Mouse (Mus musculus): Measurements from ENCODE around the gene Pitpnc1.

Gene Pitpnc1

DNA sequence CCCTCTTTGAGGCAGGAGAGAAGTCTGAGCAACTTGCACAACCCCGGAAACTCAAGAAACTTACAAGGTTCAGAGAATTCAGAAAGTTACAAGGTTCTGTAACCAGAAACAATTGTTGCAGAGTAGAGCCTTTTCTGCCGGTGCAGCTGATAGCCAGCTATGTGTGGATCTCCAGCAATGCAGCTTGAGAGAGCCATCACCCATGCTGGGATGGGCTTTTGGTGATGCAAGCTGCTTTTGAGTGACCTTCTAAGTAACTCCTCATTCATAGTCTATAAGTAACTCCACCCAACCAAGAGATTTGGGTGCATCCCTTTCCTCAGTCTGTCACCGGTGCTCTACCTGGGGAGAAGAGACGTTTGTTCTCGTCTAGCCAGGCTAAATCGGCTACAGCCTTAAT lies 232.0 kb downstream of the Pitpnc1 start:
- DNase-seq (ENCODE audit: low spot score in 2 of 2), result no peak

DNA sequence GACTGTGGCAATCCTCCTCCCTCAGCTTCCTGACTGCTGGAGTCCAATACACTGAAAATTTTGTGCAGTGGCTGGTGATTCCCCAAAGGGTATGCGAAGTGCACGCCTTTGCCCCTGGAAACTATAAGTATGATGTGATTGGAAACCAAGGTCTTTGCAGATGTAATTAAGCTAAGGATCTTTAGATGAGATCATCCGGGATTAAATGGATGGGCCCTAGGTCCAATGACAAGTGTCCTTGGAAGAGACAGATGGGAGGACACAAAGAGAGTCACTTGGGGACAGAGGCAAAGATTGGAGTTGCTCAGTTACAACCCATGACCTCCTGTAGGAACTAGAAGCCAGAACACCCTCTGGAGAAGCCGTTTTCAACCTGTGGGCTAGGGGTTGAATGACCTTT lies 233.0 kb downstream of the Pitpnc1 start:
- no peak for DNase-seq (ENCODE audit: low spot score in 2 of 2)

DNA sequence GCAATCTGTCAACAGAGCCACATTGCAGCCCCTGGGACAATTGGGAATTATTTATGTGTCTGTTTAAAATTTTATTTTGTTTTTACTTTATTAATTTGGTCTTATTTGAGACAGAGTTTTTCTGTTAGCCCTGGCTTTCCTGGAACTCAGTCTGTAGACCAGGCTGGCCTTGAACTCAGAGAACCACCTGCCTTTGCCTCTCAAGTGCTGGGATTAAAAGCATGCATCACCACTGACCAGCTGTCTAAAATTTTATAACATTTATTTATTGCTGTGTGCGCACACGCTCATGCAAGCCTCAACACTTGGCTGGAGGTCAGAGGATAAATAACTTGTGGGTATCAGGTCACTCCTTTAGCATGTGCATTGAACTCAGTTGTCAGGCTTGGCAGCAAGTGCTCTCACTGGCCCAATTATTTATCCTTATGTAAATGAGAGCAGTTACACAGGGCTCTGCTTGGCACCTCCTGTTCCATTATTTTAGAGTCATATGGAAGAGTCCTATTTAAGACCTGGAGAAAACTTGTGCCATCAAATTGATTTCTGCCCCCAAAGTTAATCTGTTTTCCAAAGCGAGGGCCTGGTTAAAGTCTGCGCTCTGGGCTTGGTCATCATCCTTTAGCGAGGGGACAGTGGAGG lies 237.1 kb downstream of the Pitpnc1 start:
- DNase-seq (ENCODE audit: low spot score in 2 of 2), result no peak

DNA sequence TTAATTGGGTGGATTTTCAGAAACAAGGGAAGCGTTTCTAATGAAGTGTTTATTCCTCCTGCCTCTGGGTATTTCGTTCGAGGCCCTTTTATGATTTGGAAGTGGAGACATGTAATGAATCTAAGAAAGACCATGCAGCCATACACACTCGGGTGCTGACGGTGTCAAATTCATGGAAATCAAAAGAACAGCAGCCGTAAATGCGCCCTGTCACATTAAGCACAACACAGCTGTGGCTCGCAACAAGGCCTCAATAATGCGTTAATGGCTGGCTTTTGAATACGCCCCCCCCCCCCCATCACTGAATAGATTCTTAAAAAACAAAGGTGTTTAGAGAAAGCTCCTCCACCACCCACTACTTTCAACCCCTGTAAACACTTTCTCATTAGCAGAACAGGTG lies 240.4 kb downstream of the Pitpnc1 start:
- no peak for DNase-seq (ENCODE audit: low spot score in 2 of 2)

GRCm38 (mm10) chr11:107226431-107226830 lies 244.1 kb downstream of the Pitpnc1 start:
- DNase-seq (ENCODE audit: low spot score in 2 of 2), result no peak

- no peak for DNase-seq (ENCODE audit: low spot score in 2 of 2)
Observed at GRCm38 (mm10) chr11:107226013-107226412, 244.5 kb downstream of the Pitpnc1 start.

- DNase-seq (ENCODE audit: low spot score in 2 of 2), result no peak
Observed at GRCm38 (mm10) chr11:107225301-107225700, 245.2 kb downstream of the Pitpnc1 start.

DNA sequence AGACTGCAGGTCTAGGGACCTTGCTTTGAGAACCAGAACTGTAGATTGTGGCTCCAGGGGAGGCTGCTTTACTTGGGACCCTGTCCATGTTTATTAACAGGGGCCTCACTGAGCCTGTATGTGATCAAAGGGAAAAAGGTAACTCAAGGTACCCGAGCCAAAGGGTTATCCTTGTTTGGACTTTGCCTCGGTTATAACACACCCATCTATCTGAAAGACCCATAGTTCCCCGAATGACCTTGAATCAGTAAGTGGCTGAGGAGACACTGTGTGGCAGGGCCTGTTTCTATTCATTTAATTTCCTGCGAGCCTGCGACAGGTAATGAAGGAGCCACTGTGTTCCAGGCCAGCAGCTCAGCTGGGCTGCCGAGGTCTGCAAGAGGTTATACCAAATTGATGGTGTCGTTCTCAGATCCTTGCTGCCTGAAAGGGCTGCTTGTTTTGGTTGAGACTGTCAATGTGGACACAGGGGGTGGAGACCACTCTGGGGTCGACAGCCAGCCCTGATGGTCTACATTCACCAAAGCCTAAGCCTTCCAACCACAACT lies 246.8 kb downstream of the Pitpnc1 start:
- DNase-seq (ENCODE audit: low spot score in 2 of 2), result no peak

DNA sequence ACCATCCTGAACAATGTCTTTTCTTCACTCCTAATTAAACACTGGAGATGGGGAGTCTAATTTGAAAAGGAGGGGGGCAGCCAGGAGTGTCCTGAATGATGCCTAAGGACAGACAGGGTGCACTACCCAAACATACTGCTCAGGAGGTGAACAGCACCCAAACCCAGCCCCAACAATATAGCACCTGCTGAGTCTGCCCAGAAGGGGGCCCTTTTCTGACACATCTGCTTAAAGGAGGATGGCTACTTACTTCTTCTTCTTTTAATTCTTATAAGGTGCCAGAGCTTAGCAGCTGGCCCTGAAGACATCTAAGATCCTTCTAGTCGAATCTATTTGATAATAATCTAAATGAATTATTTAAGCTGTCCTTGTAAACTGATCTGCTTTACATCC lies 247.3 kb downstream of the Pitpnc1 start:
- DNase-seq (ENCODE audit: low spot score in 2 of 2), result peak in 1 of 2 experiments; percentile 6

DNA sequence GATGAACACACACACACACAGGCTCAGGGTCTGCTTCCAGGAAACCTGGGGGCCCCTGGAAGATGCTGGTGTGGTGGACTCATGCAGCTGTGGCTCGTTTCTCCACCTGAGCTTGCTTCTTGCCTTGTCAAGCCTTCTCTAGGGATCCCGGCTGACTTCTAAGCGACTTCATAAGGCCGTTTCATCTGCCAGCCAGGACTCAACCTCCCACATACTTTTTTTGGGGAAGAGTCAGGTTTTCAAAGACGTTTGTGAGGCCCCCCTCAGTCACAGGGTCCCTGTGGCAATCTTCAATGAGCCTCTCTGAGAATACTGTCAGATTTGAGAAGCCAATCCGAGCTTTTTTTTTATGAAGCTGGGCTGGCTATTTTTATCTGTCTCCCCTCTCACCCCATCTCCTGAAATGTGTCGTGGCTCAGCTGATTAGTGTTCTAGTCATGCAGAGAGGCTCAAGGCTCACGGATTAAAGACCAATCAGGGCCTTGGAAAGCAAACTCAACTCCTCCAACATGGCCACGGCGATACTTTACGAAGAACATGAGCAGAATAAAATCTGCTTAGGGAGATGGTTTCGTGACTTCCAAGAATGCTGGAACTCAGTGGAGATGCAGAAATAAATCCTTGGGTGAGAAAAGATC lies 247.8 kb downstream of the Pitpnc1 start:
- DNase-seq (ENCODE audit: low spot score in 2 of 2), result no peak

DNA sequence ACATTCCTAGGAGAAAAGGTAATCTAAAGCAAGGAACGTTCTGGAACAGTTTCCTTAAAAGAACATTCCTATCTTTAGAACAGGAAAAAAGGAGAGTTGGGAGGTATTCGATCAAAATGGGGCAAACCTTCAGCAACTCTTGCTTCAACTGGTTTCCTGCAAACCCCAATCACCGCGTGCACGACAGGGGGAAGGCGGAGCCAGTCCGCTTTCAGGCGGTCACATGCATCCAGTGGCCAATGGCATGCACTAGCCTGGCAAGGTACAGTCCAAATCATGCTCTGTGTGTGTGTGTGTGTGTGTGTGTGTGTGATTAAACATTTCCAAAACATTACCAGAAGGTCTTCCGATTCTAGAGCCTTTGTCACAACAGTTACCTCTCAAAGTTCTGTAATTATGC lies 255.4 kb downstream of the Pitpnc1 start:
- DNase-seq (ENCODE audit: low spot score in 2 of 2), result no peak

DNA sequence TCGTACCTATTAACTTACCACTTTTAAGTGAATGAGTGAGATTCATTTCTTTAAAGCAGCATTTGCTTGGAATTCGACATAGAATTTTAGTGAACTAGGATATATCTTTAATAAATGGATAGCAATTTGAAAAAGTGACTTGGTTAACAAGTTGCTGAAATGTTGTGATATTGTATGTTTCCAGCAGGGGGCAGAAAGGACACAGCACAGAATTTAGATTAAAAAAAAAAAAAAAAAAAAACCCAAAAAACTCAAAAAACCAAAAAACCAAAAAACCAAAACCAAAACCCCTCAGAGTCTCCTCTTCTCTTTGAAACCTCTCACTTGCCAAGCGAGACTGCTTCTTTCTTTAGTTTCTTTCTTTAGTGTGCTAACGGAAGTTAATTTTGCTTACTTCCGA lies 256.8 kb downstream of the Pitpnc1 start:
- DNase-seq (ENCODE audit: low spot score in 2 of 2), result peak in 1 of 2 experiments; percentile 9

GRCm38 (mm10) chr11:107209818-107210217 lies 260.7 kb downstream of the Pitpnc1 start:
- no peak for DNase-seq (ENCODE audit: low spot score in 2 of 2)

GRCm38 (mm10) chr11:107201773-107202172 lies 268.7 kb downstream of the Pitpnc1 start:
- no peak for DNase-seq (ENCODE audit: low spot score in 2 of 2)

DNA sequence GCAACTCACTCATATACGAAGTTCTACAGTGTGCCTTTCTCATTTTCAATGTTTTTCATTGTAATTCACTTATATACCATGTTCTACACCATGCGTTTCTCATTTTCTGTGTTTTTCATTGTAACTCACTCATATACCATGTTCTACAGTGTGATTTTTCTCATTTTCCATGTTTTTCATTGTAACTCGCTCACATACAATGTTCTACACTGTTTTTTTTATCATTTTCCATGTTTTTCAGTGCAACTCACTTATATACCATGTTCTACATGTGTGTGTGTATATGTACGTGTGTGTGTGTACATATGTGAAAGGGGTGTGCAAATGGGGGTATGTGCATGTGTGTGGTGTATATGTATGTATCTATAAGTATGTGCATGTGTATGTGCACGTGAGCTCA lies 271.2 kb downstream of the Pitpnc1 start:
- DNase-seq (ENCODE audit: low spot score in 2 of 2), result no peak

- no peak for DNase-seq (ENCODE audit: low spot score in 2 of 2)
Observed at GRCm38 (mm10) chr11:107195334-107195733, 275.2 kb downstream of the Pitpnc1 start.

GRCm38 (mm10) chr11:107190376-107190775 lies 280.1 kb downstream of the Pitpnc1 start:
- peak in 1 of 2 experiments; percentile 27 for DNase-seq (ENCODE audit: low spot score in 2 of 2)

- peak; percentile 99 for DNase-seq (ENCODE audit: low spot score in 2 of 2)
Observed at GRCm38 (mm10) chr11:107188565-107189552, 281.6 kb downstream of the Pitpnc1 start, which contains the start of gene Nol11. Gene Nol11 (minus strand): TSS chr11:107189381.

DNA sequence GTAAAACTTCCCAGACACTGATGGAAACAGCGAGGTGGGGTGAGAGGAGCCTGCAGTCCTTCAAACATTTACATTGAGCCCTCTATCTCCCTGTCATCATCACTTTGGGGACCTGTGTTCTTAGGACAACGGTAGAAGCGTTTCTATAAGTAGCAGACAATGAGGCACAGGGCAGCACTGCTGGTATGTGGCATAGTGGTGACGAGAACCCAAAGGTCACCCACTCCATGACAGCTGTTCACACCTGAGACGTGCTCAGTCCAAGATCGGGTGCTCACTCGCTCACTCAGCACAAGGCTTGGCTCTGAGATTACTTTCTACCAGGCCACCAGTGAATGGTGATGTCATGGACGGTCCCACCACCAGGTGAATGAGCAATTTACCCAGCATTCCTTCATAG lies 286.7 kb downstream of the Pitpnc1 start:
- DNase-seq (ENCODE audit: low spot score in 2 of 2), result no peak

DNA sequence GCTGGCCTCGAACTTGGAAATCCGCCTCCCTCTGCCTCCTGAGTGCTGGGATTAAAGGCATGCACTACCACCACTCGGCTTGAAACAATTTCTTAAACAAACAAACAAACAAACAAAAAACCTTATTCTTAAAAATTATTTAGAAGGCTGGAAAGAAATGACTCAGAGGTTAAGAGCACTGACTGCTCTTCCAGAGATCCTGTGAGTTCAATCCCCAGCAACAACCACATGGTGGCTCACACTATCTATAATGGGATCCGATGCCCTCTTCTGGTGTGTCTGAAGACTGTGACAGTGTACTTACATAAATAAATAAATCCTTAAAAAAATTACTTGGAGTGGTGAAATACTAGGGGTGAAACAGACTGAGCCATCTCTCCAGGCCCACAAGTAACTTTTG lies 309.3 kb downstream of the Pitpnc1 start:
- no peak for DNase-seq (ENCODE audit: low spot score in 2 of 2)

- no peak for DNase-seq (ENCODE audit: low spot score in 2 of 2)
Observed at GRCm38 (mm10) chr11:107159034-107159433, 311.5 kb downstream of the Pitpnc1 start.
